Mouse (Mus musculus) limb, embryonic 12.5 days (tissue): ENCODE measurements around the gene Gm20388. TPM values are rescaled to one million over a fixed set of nuclear protein-coding genes. Genes with fewer than 3 reads are reported as not detected.

Experiments used
- ATAC-seq: fragments of 200-750 bp; cut with Nextera tagmentation; 2 replicates; pipeline ENCODE4 v1.8.0; 2017; ENCODE audit warnings: low read depth, moderate TSS enrichment; ENCODE audit not compliant: insufficient number of reproducible peaks, insufficient read depth, low FRiP score, low TSS enrichment
- H3K27ac ChIP-seq: fragments of 300-500 bp; sonication (generic); 2 replicates; pipeline ENCODE4 v1.5.1; 2016; ENCODE audit warnings: mild to moderate bottlenecking, moderate library complexity
- H3K27me3 ChIP-seq: fragments of 300-500 bp; sonication (generic); 2 replicates; pipeline ENCODE4 v1.6.1; 2016; ENCODE audit warnings: mild to moderate bottlenecking, moderate library complexity
- H3K36me3 ChIP-seq: fragments of 300-500 bp; sonication (generic); 2 replicates; pipeline ENCODE4 v1.6.1; 2016; ENCODE audit warnings: mild to moderate bottlenecking, moderate library complexity
- H3K4me1 ChIP-seq: fragments of 300-500 bp; sonication (generic); replicated peaks from 2 replicates; pipeline ENCODE4 v1.6.1; 2016
- H3K4me2 ChIP-seq: fragments of 300-500 bp; sonication (generic); 2 replicates; pipeline ENCODE4 v1.6.1; 2016; ENCODE audit warnings: mild to moderate bottlenecking, moderate library complexity
- H3K4me3 ChIP-seq: fragments of 300-500 bp; sonication (generic); replicated peaks from 2 replicates; pipeline ENCODE4 v1.5.1; 2016; ENCODE audit warnings: mild to moderate bottlenecking
- H3K9ac ChIP-seq: fragments of 300-500 bp; sonication (generic); replicated peaks from 2 replicates; pipeline ENCODE4 v1.6.1; 2016; ENCODE audit warnings: mild to moderate bottlenecking, moderate library complexity
- H3K9me3 ChIP-seq: fragments of 300-500 bp; sonication (generic); 2 replicates; pipeline ENCODE4 v1.6.1; 2016; ENCODE audit warnings: mild to moderate bottlenecking, moderate library complexity
- WGBS: fragments of 180-500 bp; shearing (Covaris S2); methylation state at CpG from one replicate; pipeline ENCODE4 v1.1.7; 2016; 5-methylcytosine and 5-hydroxymethylcytosine counted together
- polyA plus RNA-seq: library from polyadenylated mRNA; unstranded; fragments of >200 nt; fragmentation: Nextera tagmentation; extraction: Ambion mirVana; gene quantifications from 2 replicates; pipeline ENCODE4 v1.2.1, GENCODE M21; 2016

The Gm20388 gene
- polyA plus RNA-seq, 1 experiment from 2014 or later, result not detected

- H3K36me3 ChIP-seq, result peaks cover 4% of the 10 kb centered on the region; the same call in 1 of the 2 replicates
- H3K9ac ChIP-seq, result 0 out of 2 replicates have a peak overlapping the region, but pooled peaks have one; percentile 19
- H3K27me3 ChIP-seq, result no peaks in the 10 kb centered on the region
- H3K4me2 ChIP-seq, result peak overlapping the region; percentile 41
- peak overlapping the region; percentile 80 for H3K27ac ChIP-seq
- no peaks in the 10 kb centered on the region for H3K9me3 ChIP-seq
- WGBS, result 4% methylated on average over 4 of the region's 4 CpGs
- no peak overlapping the region for H3K4me3 ChIP-seq
- H3K4me1 ChIP-seq, result peaks cover 41% of the 10 kb centered on the region
- peak; percentile 28; the same call in 1 of the 2 replicates for ATAC-seq
These were observed 1987.8 kb downstream of the Gm20388 start for GRCm38 (mm10) chr8:121898401-121898931.

GRCm38 (mm10) chr8:121899180-121900044, 1988.8 kb downstream of the Gm20388 start:
- H3K4me2 ChIP-seq, result no peak overlapping the region
- no peak for ATAC-seq
- H3K9ac ChIP-seq, result no peak overlapping the region
- 85% methylated on average over 18 of the region's 18 CpGs for WGBS
- H3K27me3 ChIP-seq, result no peaks in the 10 kb centered on the region
- no peaks in the 10 kb centered on the region for H3K36me3 ChIP-seq
- H3K4me3 ChIP-seq, result no peak overlapping the region
- H3K27ac ChIP-seq, result peak overlapping the region; percentile 80
- H3K4me1 ChIP-seq, result peaks cover 41% of the 10 kb centered on the region
- no peaks in the 10 kb centered on the region for H3K9me3 ChIP-seq

GRCm38 (mm10) chr8:121901498-121902236, 1991.0 kb downstream of the Gm20388 start:
- WGBS, result 44% methylated on average over 8 of the region's 8 CpGs
- Histone ChIP-seq H3K9ac (peak overlapping the region; percentile 23; the same call in 1 of the 2 replicates), H3K4me2 (no peak overlapping the region), H3K9me3 (no peaks in the 10 kb centered on the region), H3K36me3 (no peaks in the 10 kb centered on the region), H3K4me3 (no peak overlapping the region), H3K27me3 (peaks cover 5% of the 10 kb centered on the region; the same call in 1 of the 2 replicates), H3K27ac (0 out of 2 replicates have a peak overlapping the region, but pooled peaks have one; percentile 29), H3K4me1 (peaks cover 55% of the 10 kb centered on the region)
- peak; percentile 14; the same call in 1 of the 2 replicates for ATAC-seq

- Histone ChIP-seq H3K4me1 (peaks cover 44% of the 10 kb centered on the region), H3K4me3 (no peak overlapping the region), H3K27me3 (peaks cover 21% of the 10 kb centered on the region), H3K9ac (no peak overlapping the region), H3K9me3 (no peaks in the 10 kb centered on the region), H3K4me2 (no peak overlapping the region), H3K27ac (no peak overlapping the region), H3K36me3 (no peaks in the 10 kb centered on the region)
- WGBS, result 68% methylated on average over 6 of the region's 6 CpGs
- no peak for ATAC-seq
These were observed 1993.3 kb downstream of the Gm20388 start for GRCm38 (mm10) chr8:121903977-121904376.

- peaks cover 36% of the 10 kb centered on the region for H3K4me1 ChIP-seq
- no peak for ATAC-seq
These were observed 1994.4 kb downstream of the Gm20388 start for GRCm38 (mm10) chr8:121904999-121905398.

GRCm38 (mm10) chr8:121905420-121905819, 1994.8 kb downstream of the Gm20388 start:
- H3K27me3 ChIP-seq, result peaks cover 26% of the 10 kb centered on the region
- peaks cover 36% of the 10 kb centered on the region for H3K4me1 ChIP-seq
- WGBS, result 50% methylated on average over 1 of the region's 1 CpGs
- H3K36me3 ChIP-seq, result no peaks in the 10 kb centered on the region
- no peak for ATAC-seq
- H3K9me3 ChIP-seq, result no peaks in the 10 kb centered on the region
- H3K4me2 ChIP-seq, result peak overlapping the region; percentile 97
- H3K27ac ChIP-seq, result no peak overlapping the region
- peak overlapping the region; percentile 76 for H3K4me3 ChIP-seq
- peak overlapping the region; percentile 34; the same call in 1 of the 2 replicates for H3K9ac ChIP-seq

More at GRCm38 (mm10) chr8:121904999-121905398, 1994.4 kb downstream of the Gm20388 start:
- H3K9ac ChIP-seq, result no peak overlapping the region
- peaks cover 26% of the 10 kb centered on the region for H3K27me3 ChIP-seq
- no peak overlapping the region for H3K4me2 ChIP-seq
- H3K9me3 ChIP-seq, result no peaks in the 10 kb centered on the region
- no peak overlapping the region for H3K4me3 ChIP-seq
- H3K27ac ChIP-seq, result no peak overlapping the region
- H3K36me3 ChIP-seq, result no peaks in the 10 kb centered on the region
- WGBS, result 81% methylated on average over 9 of the region's 9 CpGs

- Histone ChIP-seq H3K4me1 (peaks cover 36% of the 10 kb centered on the region), H3K4me2 (peak overlapping the region; percentile 97), H3K9me3 (no peaks in the 10 kb centered on the region), H3K36me3 (no peaks in the 10 kb centered on the region), H3K27me3 (peaks cover 26% of the 10 kb centered on the region), H3K4me3 (peak overlapping the region; percentile 76), H3K27ac (no peak overlapping the region), H3K9ac (peak overlapping the region; percentile 34; the same call in 1 of the 2 replicates)
- no peak for ATAC-seq
- 44% methylated on average over 5 of the region's 5 CpGs for WGBS
These were observed 1995.2 kb downstream of the Gm20388 start for GRCm38 (mm10) chr8:121905864-121906263.

GRCm38 (mm10) chr8:121906542-121907512, 1996.2 kb downstream of the Gm20388 start:
- no peak overlapping the region for H3K27ac ChIP-seq
- H3K36me3 ChIP-seq, result no peaks in the 10 kb centered on the region
- WGBS, result under 1% methylated on average over 72 of the region's 72 CpGs
- H3K9ac ChIP-seq, result peak overlapping the region; percentile 66
- peak; percentile 33; the same call in 1 of the 2 replicates for ATAC-seq
- peaks cover 30% of the 10 kb centered on the region for H3K27me3 ChIP-seq
- H3K4me3 ChIP-seq, result peak overlapping the region; percentile 76
- H3K9me3 ChIP-seq, result no peaks in the 10 kb centered on the region
- peak overlapping the region; percentile 97 for H3K4me2 ChIP-seq
- H3K4me1 ChIP-seq, result peaks cover 29% of the 10 kb centered on the region

GRCm38 (mm10) chr8:121907587-121908248, 1997.1 kb downstream of the Gm20388 start, which contains the start of gene Slc7a5:
TSS of gene Slc7a5 (minus strand) at chr8:121907694.
- Histone ChIP-seq H3K4me3 (peak within 1 kb of the TSS; percentile 76), H3K4me2 (peak within 1 kb of the TSS; percentile 97), H3K4me1 (peaks cover 24% of the 10 kb centered on the region), H3K9me3 (no peaks in the 10 kb centered on the region), H3K9ac (peak within 1 kb of the TSS; percentile 66), H3K27ac (no peak within 1 kb of the TSS), H3K36me3 (no peaks in the 10 kb centered on the region), H3K27me3 (peaks cover 32% of the 10 kb centered on the region)
- under 1% methylated on average over 61 of the region's 61 CpGs for WGBS
- ATAC-seq, result peak; percentile 91
